Mouse (Mus musculus): ENCODE results near the gene Wdr66. TPM values are rescaled to one million over a fixed set of nuclear protein-coding genes. Genes with fewer than 3 reads are reported as not detected.

Gene Wdr66
- polyA plus RNA-seq, 1 experiment = 6.1 TPM

DNA sequence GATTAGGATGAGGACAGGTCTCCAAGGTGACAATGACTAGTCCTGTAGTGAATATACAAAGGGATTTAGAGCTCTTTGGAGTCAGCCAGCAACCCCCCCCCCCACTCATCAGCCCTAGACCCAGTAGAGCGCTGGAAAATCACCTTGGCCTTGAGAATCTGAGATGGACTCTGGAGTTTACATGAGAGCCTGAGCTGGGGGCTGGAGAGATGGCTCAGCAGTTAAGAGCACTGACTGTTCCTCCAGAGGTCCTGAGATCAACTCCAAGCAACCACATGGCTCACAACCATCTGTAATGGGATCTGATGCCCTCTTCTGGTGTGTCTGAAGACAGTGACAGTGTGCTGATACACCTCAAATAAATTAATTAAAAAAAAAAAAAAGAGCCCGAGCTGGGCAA is 96.1 kb downstream of the Wdr66 start:
- no peak for DNase-seq (ENCODE audit: extremely low spot score in 1 of 2, low spot score in 1 of 2)

DNA sequence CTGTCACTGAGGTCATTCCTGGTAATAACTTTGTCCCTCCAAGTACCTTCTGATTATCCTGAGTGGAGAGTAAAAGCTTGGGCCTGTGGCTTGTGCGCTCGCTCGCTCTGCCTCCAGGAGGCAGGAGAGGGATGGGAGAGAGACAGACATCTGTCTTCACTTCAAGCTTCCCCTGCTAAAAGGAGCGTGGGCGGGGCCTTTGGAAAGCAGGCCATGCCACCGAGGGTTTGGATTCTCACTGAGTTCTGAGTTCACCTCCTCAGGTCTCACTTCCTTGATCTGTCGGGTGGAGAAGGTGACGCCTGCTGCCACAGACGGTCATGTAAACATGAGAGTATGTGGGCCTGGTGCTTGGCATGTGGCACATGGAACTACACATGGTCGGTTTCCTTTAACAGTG is 98.5 kb downstream of the Wdr66 start:
- no peak for DNase-seq (ENCODE audit: extremely low spot score in 1 of 2, low spot score in 1 of 2)

DNA sequence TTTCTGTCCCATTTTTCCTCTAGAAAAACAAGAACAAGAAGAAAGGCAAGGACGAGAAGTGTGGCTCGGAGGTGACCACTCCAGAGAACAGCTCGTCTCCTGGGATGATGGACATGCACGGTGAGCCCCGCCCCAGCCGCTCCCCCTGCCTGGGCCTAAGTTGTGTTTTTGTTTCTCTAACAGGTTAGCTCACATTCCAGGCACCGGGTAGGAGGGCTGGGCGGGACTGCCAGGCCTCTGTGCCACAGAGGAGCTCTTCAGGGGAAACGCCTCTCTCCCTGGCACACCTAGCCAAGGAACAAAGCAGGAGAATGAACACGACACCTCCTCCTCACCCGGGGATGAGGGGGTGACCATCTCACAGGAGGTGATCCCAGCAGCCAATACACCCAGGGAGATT is 104.0 kb downstream of the Wdr66 start:
- no peak for DNase-seq (ENCODE audit: extremely low spot score in 1 of 2, low spot score in 1 of 2)

DNA sequence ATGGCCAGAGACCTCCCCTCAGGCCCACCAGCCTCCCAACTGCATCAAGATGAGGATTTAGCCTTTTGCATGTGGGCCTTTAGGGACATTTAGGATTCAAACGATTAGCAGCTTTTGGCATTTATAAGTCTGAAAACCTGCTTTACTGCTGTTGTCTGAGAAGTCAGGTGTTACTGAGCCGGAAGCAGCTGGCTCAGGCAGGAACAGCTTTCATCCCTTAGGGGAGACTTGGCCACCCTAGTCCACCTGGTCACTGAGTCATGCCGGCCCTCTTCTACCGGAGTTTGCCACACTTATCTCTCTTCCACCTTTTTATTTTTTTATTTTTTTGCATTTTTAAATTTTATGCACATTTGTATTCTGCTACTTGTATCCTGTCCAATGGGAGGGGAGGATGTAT is 105.4 kb downstream of the Wdr66 start:
- DNase-seq (ENCODE audit: extremely low spot score in 1 of 2, low spot score in 1 of 2) = no peak

DNA sequence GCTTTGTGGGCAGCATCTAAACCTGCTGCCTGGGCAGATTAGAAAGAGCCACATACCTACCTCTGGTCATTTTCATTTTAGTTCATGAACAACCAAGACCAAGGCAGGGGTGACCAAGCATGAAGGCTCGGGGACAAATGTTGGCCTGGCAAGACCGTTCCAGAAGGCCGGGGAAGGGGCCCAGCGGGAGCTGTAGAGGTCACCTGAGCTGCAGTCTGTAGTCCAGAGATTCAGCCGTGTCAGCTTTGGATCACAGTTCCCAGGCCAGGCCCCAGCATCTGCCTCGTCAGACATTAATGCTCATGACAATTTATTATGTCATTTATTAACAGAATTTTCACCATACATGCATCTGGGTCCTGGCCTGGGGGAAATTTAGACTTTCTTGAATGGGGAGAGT is 107.5 kb downstream of the Wdr66 start:
- no peak for DNase-seq (ENCODE audit: extremely low spot score in 1 of 2, low spot score in 1 of 2)

DNA sequence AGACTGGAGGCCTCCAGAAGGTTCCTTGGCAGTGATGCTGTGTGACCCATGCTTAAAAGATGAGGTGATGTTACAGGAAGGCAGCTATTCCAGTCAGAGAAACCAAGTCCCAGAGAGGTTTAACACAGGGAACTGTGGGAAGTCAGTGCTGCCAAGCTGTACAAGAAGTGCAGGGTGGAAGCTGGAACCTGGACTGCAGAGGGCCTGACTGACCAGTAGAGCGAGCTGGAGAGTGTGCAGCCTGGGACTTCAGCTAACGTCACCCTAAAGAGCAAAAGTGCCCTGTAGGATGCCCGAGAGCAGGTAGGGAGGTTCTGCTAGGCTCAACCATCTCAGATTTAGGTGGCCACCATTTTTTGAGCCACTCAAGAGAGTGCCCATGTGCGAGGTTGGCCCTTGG is 111.0 kb downstream of the Wdr66 start:
- no peak for DNase-seq (ENCODE audit: extremely low spot score in 1 of 2, low spot score in 1 of 2)

DNA sequence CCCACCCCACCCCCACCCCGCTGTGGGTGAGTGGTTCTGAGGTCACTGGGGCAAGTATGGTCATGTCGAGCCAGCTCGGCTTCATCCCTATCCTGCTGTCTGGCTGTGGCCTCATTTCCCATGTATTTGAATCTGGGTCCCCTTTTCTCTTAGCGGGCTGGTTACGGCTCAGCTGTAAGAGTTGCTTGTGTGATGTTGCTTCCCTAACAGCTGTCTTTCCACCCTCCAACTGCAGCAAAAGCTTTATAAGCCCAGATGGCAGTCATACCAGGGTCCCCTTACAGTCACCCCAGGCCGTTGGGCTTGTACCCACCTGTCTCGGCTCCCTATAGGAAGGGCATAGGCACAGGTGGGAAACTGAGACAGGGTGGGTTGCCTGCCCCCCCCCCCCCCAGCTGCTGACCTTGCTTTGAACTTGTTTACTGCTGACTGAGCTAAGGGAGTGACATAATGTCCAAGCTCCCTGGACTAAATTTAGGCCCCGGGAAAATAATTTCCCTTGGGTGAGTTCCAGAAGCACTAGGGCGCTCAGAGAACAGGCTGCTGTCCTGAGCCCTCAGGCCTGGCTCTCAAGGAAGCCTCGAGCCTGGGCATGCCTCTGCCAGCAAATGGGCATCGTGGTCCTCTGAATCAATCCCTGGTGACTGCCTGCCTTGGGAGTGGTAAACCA is 112.5 kb downstream of the Wdr66 start:
- no peak for DNase-seq (ENCODE audit: extremely low spot score in 1 of 2, low spot score in 1 of 2)

DNA sequence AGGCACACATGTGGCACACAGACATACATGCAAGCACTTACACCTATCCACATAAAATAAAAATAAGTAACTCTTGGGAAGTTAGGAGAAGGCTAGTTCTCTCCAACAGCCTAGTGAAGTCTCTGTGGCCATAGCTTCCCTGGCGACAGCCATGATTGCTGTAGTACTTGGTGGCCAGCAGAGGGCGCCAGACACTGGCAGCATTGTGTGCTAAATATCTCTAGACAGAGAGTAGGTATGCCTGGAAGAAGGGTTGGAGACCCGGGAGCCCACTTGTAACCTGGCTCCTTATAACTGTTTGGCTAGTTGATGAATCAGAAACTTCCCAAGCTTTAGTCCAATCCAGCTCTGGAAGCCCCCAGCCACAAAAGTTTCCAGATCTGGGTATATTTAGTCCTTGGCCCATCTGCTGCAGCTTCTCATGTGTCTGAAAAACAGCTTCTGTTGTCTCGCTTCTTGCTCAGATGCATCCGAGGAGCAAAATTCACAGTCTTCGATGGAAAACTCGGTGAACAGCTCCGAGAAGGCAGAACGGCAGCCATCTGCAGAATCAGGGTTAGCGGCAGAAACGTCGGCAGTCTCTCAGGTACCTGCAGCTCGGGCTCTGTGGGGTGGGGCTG is 117.1 kb downstream of the Wdr66 start:
- DNase-seq (ENCODE audit: extremely low spot score in 1 of 2, low spot score in 1 of 2) = peak in 1 of 2 experiments; percentile 64

DNA sequence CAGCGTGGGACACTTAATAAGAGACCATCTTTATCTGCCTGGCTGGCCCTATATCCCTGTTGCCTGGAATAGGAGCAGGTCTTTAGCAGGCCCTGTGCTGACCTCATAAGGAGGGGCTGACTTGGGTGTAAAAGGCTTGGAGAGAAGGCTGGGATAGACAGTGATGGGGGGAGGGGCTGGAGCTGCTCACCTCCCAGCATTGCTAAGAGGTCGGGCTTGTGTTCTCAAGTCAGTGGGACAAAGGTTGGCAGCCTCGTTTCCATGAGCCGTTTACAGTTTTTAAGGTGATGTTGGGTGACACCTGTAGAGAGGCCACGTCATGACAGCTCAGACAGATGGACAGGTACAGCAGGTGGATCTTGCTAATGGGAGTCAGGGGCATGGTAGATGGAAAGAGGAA is 118.1 kb downstream of the Wdr66 start:
- no peak for DNase-seq (ENCODE audit: extremely low spot score in 1 of 2, low spot score in 1 of 2)

DNA sequence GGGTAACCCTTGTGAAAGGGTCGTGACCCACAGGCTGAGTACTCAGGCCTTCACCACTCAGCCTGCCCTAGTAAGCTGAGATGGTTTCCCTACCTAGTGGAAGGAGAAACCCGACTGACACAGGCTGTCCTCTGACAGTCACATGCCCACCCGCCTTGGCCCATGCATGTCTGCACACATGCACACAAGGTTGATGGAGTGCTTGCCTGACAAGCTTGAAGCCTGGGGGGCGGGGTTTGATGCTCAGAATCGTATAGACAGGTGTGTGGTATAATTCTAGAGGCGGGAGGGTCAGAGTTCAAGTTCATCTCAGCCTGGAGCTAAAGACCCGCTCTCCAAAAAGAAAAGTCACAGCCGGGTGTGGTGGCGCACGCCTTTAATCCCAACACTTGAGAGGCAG is 123.4 kb downstream of the Wdr66 start:
- DNase-seq (ENCODE audit: extremely low spot score in 1 of 2, low spot score in 1 of 2) = no peak

DNA sequence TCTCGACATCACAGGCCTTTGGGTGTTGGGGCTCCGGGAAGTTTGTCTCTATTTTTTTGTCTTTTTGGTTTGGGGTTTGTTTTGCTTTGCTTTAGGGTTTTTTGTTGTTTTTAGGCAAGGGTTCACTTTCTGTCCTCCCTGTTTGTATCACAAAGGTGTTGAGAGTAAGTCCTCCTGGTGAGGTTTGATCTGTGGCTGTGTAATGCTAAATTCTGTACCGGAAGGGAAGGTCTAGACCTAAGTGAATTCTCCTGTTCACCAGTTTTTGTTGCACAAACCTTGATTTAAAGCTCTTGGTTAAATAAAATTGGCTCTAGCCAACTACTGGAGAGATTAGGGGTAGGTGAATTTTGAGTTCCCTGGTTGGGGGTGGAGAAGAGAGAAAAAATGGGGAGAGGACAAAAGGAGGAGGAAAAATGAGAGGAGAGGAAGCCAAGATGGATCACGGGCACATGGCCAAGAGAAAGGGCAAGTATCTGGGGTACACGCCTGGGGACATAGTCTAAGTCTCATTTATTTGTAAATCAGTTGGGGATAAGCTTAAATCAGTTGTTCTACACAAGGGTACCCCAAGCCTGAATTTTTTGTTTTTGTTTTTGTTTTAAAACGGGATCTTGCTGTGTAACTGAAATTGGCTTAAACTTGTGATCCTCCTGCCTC is 124.0 kb downstream of the Wdr66 start:
- DNase-seq (ENCODE audit: extremely low spot score in 1 of 2, low spot score in 1 of 2) = no peak

DNA sequence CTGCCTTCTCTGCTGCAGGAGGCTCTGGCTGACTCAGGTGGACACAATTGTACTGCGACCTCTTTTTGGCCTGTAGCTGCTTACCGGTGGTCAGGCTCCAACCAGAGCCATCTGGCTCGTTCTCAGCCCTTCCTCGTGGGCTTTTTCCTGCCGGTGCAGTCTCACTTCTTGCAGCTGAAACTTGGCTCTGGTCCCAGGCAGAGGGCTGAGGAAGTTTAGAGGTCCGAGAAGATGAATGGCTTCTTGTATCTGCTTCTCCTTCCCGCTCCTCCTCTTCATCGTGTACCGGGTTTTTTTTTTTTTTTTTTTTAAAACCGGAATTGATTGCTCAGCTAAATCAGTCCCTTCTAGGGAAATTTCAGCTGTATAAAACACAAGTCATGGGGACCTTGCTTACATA is 124.7 kb downstream of the Wdr66 start:
- DNase-seq (ENCODE audit: extremely low spot score in 1 of 2, low spot score in 1 of 2) = peak in 1 of 2 experiments; percentile 73

Other genes starting within 250 kb of the Wdr66 start
- 17.6 and 20.6 TPM in 2 replicates for gene Orai1, start 237.0 kb upstream of the Wdr66 start, polyA plus RNA-seq (2012; rRNA removed)
- 0.13 TPM in 1 of 2 replicates, not detected in the other for gene Morn3, start 205.1 kb upstream of the Wdr66 start, polyA plus RNA-seq (2012; rRNA removed)
- 9.1 and 11.5 TPM in 2 replicates for gene Tmem120b, start 183.7 kb upstream of the Wdr66 start, polyA plus RNA-seq (2012; rRNA removed)
- 37.7 and 43.4 TPM in 2 replicates for gene Rhof, start 119.4 kb upstream of the Wdr66 start, polyA plus RNA-seq (2012; rRNA removed)
- gene Setd1b, start 109.9 kb upstream of the Wdr66 start, polyA plus RNA-seq (2012; rRNA removed) = 12.7 and 13.1 TPM in 2 replicates
- gene Psmd9, start 82.7 kb upstream of the Wdr66 start, polyA plus RNA-seq (2012; rRNA removed) = 26.3 and 30.2 TPM in 2 replicates
- gene Hpd, start 69.4 kb upstream of the Wdr66 start, polyA plus RNA-seq (2012; rRNA removed) = not detected in 2 replicates
- gene Bcl7a, start 91.7 kb downstream of the Wdr66 start, polyA plus RNA-seq (2012; rRNA removed) = 37.0 and 40.7 TPM in 2 replicates
- gene Mlxip, start 142.7 kb downstream of the Wdr66 start, polyA plus RNA-seq (2012; rRNA removed) = 18.5 and 19.4 TPM in 2 replicates
- 0.65 and 0.90 TPM in 2 replicates for gene Lrrc43, start 237.2 kb downstream of the Wdr66 start, polyA plus RNA-seq (2012; rRNA removed)
- not detected in 2 replicates for gene Il31, start 237.4 kb downstream of the Wdr66 start, polyA plus RNA-seq (2012; rRNA removed)